Mouse (Mus musculus) liver, embryonic 14.5 days (tissue): ENCODE results near the gene Tpi1. TPM values are rescaled to one million over a fixed set of nuclear protein-coding genes. Genes with fewer than 3 reads are reported as not detected.

ENCODE experiments used
- ATAC-seq: fragments of 200-750 bp; cut with Nextera tagmentation; 2 replicates; pipeline ENCODE4 v1.8.0; 2017; ENCODE audit warnings: moderate number of reproducible peaks, mild to moderate bottlenecking, moderate library complexity; ENCODE audit not compliant: insufficient read depth
- DNase-seq, 3 experiments: peaks; one replicate each; pipeline ENCODE4 v3.0.0-alpha.2; 2012 to 2013; ENCODE audit warnings: low read depth in 3 of 3, low spot score in 3 of 3
- H3K27ac ChIP-seq: fragments of 300-500 bp; sonication (generic); 2 replicates; pipeline ENCODE4 v1.5.1; 2014; ENCODE audit warnings: moderate library complexity, mild to moderate bottlenecking, control low read depth, inconsistent platforms
- H3K27me3 ChIP-seq: fragments of 300-500 bp; sonication (generic); 2 replicates; pipeline ENCODE4 v1.6.1; 2014; ENCODE audit warnings: mild to moderate bottlenecking, low read length, moderate library complexity; ENCODE audit not compliant: control insufficient read depth, insufficient read depth
- H3K36me3 ChIP-seq: fragments of 300-500 bp; sonication (generic); replicated peaks from 2 replicates; pipeline ENCODE4 v1.6.1; 2014; ENCODE audit warnings: low read depth; ENCODE audit not compliant: control insufficient read depth, insufficient read depth
- H3K4me1 ChIP-seq, 2 experiments: fragments of 200-500 bp in 1 of 2; fragments of 300-500 bp in 1 of 2; sonication (generic) in 1 of 2; replicated peaks; 2 replicates each; pipeline ENCODE4 v1.6.1; 2012 to 2014; ENCODE audit warnings: antibody characterized with exemption in 1 of 2, inconsistent platforms in 1 of 2, low read length in 1 of 2; ENCODE audit not compliant: control insufficient read depth in 2 of 2, insufficient read depth in 2 of 2
- H3K4me2 ChIP-seq: fragments of 300-500 bp; sonication (generic); 2 replicates; pipeline ENCODE4 v1.6.1; 2014; ENCODE audit warnings: low read depth, mild to moderate bottlenecking, control low read depth, moderate library complexity
- H3K4me3 ChIP-seq, 2 experiments: fragments of 200-500 bp in 1 of 2; fragments of 300-500 bp in 1 of 2; sonication (generic) in 1 of 2; 2 replicates each; pipeline ENCODE4 v1.5.1; 2012 to 2014; ENCODE audit warnings: low read depth in 2 of 2, low read length in 2 of 2, mild to moderate bottlenecking in 2 of 2, control low read depth in 1 of 2, inconsistent platforms in 1 of 2, moderate library complexity in 1 of 2; ENCODE audit not compliant: insufficient read depth in 1 of 2
- H3K9ac ChIP-seq: fragments of 300-500 bp; sonication (generic); replicated peaks from 2 replicates; pipeline ENCODE4 v1.6.1; 2014; ENCODE audit warnings: mild to moderate bottlenecking, control low read depth, moderate library complexity
- H3K9me3 ChIP-seq: fragments of 300-500 bp; sonication (generic); 2 replicates; pipeline ENCODE4 v1.6.1; 2016; ENCODE audit warnings: low read length, mixed read lengths; ENCODE audit not compliant: control insufficient read depth
- CTCF ChIP-seq: IDR thresholded peaks from 2 replicates; pipeline ENCODE4 v1.5.1; 2016; ENCODE audit warnings: antibody characterized with exemption, low read depth, control low read depth
- EP300 ChIP-seq: IDR thresholded peaks from 2 replicates; pipeline ENCODE4 v1.6.1; 2016; ENCODE audit warnings: antibody characterized with exemption, low read depth
- WGBS: fragments of 180-500 bp; shearing (Covaris S2); extraction: QIAGEN DNeasy Blood & Tissue Kit; methylation state at CpG from one replicate; pipeline ENCODE4 v1.1.7; 2014; ENCODE audit not compliant: insufficient replicate concordance; 5-methylcytosine and 5-hydroxymethylcytosine counted together
- polyA plus RNA-seq, 2 experiments: library from polyadenylated mRNA; depleted of rRNA in 1 of 2; stranded (reverse) in 1 of 2; unstranded in 1 of 2; fragments of >200 nt; fragmentation: Nextera tagmentation in 1 of 2; extraction: Ambion mirVana in 1 of 2; gene quantifications; 2 replicates each; pipeline versions ENCODE4 v1.2.1 to v1.2.3; 2012 to 2014

Gene Tpi1
- polyA plus RNA-seq, 2 experiments: 292 to 420 TPM

DNA sequence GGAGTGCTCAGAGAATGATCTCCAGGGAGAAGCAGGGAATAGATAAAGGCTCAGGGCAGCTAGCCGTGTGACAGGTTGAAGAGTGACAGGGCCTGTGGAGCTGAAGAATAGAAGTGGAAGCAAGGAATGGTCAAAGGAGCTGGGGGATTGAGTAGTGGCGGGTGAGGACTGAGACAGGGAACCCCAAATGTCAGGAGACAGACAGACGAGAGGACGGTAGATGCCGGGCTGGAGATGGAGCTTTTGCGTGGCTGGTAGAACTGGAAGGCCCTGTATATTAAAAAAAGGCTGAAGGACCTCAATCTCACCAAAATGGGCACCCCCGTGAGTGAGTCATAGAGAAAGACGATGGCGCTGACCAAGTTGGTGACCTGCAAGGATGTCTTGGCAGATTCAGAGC lies 46.4 kb upstream of the Tpi1 start:
- H3K36me3 ChIP-seq: no peaks in the 10 kb centered on the region
- 68% methylated on average over 9 of the region's 9 CpGs for WGBS
- no peak for TF ChIP-seq CTCF
- no peak for TF ChIP-seq EP300
- H3K9ac ChIP-seq: no peak overlapping the region
- H3K4me3 ChIP-seq: no peak overlapping the region
- ATAC-seq: no peak
- DNase-seq: no peak
- no peak overlapping the region for H3K27ac ChIP-seq
- H3K4me1 ChIP-seq: no peaks in the 10 kb centered on the region
- H3K4me2 ChIP-seq: no peak overlapping the region
- no peaks in the 10 kb centered on the region for H3K9me3 ChIP-seq
- peaks cover 76% of the 10 kb centered on the region for H3K27me3 ChIP-seq

DNA sequence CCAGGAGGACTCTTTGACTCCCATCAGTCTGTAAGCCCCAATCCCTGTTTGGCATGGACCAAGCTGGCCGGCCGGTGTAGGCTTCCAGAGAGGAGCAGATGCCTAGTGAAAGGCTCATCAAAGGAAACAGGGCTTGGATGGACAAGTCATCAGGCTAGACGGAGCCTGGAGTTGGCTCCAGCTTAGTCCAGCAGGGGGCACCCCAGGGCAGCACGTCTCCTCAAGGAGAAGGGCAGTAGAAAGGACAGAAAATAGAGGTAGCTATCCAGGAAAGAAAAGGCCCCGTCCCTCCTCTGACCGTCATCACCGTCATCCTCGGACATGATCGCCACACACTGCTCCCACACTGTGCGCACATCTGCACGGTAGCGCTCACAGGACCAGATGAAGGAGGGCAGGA lies 45.6 kb upstream of the Tpi1 start:
- Histone ChIP-seq H3K4me2 (no peak overlapping the region), H3K27ac (no peak overlapping the region), H3K36me3 (no peaks in the 10 kb centered on the region), H3K4me3 (no peak overlapping the region), H3K9me3 (no peaks in the 10 kb centered on the region), H3K4me1 (no peaks in the 10 kb centered on the region), H3K27me3 (peaks cover 75% of the 10 kb centered on the region), H3K9ac (no peak overlapping the region)
- DNase-seq (peak; percentile 24 to 33 (median 26)), ATAC-seq (no peak)
- TF ChIP-seq CTCF (peak; percentile 88), EP300 (no peak)
- WGBS: 4% methylated on average over 12 of the region's 12 CpGs

DNA sequence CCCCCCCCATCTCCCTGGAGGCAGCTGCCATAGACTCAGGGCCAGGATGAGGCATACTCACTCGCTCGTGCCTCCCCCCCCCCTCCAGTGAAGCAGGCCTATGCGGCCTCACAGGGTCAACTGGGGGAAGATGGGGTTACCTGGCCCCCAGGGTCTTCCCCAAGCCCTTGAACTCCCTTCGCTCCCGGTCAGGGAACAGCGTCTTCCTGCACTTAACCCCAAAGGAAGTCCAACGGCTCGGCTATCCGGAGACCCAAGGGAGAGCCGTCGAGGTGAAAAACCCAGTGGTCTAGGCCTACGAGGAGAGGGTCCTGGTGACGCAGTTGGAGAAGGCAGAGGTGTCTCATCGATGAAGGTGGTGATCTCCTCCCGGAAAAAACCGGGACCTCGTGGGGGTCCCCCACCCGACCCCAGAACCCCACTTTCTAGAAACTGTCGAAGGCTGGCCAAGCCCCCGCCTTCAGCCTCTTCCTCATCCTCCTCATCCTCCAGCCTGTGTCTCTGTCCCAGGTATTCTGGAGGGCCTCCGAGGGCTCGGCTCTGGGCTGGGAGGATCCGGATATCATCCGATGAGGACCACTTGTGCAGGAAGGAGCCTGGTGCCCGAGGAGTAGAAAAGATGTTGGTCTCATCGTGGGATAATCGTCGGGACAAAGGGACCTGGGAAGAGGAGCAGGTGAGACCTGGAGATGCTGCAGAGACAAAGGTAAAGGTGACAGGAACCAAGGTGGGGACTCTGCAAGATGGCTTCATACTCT lies 44.6 kb upstream of the Tpi1 start:
- no peak overlapping the region for H3K9ac ChIP-seq
- H3K27me3 ChIP-seq: peaks cover 68% of the 10 kb centered on the region
- WGBS: 53% methylated on average over 28 of the region's 28 CpGs
- H3K4me3 ChIP-seq: no peak overlapping the region
- TF ChIP-seq CTCF (no peak), EP300 (no peak)
- H3K27ac ChIP-seq: no peak overlapping the region
- no peak for ATAC-seq
- H3K4me1 ChIP-seq: no peaks in the 10 kb centered on the region
- DNase-seq: no peak
- no peaks in the 10 kb centered on the region for H3K9me3 ChIP-seq
- no peak overlapping the region for H3K4me2 ChIP-seq
- no peaks in the 10 kb centered on the region for H3K36me3 ChIP-seq

DNA sequence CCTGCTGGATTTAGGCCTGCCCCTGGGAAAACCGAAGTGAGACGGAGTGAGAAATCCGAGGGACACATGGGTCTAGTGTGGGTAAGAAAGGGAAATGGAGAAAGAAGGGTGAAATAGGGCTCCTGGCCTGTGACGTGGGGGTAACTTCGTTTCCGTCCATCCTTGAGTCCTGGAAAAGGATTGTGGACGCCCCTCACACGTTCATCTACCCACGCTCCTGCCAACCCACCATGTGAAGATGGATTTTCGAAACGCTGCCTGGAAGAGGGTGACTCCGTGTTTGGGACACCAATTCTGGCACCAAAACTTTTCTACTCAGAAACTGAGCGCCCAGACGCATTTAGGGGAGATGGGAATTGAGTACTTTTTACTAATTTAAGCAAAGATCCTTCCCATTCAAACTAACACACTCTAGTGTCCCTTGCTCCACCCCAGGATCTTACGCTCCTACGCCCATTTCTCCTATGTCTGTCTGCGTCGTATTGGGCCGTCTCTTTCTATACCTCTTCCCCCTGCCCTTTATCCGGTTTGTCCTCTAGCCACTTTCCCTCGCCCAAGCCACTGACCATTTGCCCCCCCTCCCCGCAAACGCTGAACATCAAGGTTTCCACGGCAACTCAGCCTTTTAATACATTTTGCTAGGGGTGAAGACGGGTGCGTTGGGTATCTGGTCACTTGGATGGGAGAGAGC lies 43.9 kb upstream of the Tpi1 start:
- 22% methylated on average over 26 of the region's 26 CpGs for WGBS
- Histone ChIP-seq H3K4me1 (no peaks in the 10 kb centered on the region), H3K4me2 (peak overlapping the region; percentile 65; the same call in 1 of the 2 replicates), H3K27me3 (peaks cover 60% of the 10 kb centered on the region), H3K4me3 (peak overlapping the region in 1 of 2 experiments; percentile 6; a peak in 1 of 4 replicates), H3K27ac (no peak overlapping the region), H3K36me3 (no peaks in the 10 kb centered on the region), H3K9me3 (no peaks in the 10 kb centered on the region), H3K9ac (no peak overlapping the region)
- TF ChIP-seq CTCF: no peak
- no peak for TF ChIP-seq EP300
- no peak for DNase-seq
- no peak for ATAC-seq
